Mouse (Mus musculus) ES-Bruce4 (cell line): ENCODE data around the gene Camta1.

Source experiments
- CTCF ChIP-seq: IDR thresholded peaks from one replicate; pipeline ENCODE4 v1.8.1; 2011; ENCODE audit warnings: low read depth, low read length
- POLR2A ChIP-seq: IDR thresholded peaks from one replicate; pipeline ENCODE4 v1.8.1; 2011; ENCODE audit warnings: low read length; ENCODE audit not compliant: insufficient read depth

- TF ChIP-seq CTCF (no peak), POLR2A (no peak)
These were observed 494.6 kb downstream of the Camta1 start for GRCm38 (mm10) chr4:151366941-151367545.
